Mouse (Mus musculus) gastrocnemius, postnatal 36 days (tissue): Measurements from ENCODE around the gene Wtip. TPM values are rescaled to one million over a fixed set of nuclear protein-coding genes. Genes with fewer than 3 reads are reported as not detected.
"Not testable (repeated sequence)": the region's sequence is repeated elsewhere in the genome, so short reads cannot be mapped to it uniquely, and the experiment has no call there.

Experiments
- DNase-seq, 2 experiments: peaks; one replicate each; pipeline ENCODE4 v3.0.0; 2022
- intact Hi-C: fragments of 180-260 bp; cut with DNase I; formaldehyde crosslinking; loops from one replicate; pipeline ENCODE4 v1.15.1; 2025
- long read RNA-seq, 2 experiments: library from polyadenylated mRNA; stranded (forward); transcript quantifications; one replicate each; pipeline ENCODE4 v2.0.0; 2021
- total RNA-seq, 2 experiments: library from RNA; stranded (reverse); gene quantifications; 2 replicates each; pipeline ENCODE4 v1.2.3; 2021

Wtip gene
- 1 to 10 TPM; 3.6 to 3.8 TPM for total RNA-seq
- long read RNA-seq, experiment 1, partial matches to known transcripts = 0 of 3 reads
- long read RNA-seq, experiment 1, other reads (novel, unspliced or antisense) = 1 of 3 reads
- long read RNA-seq, experiment 2, transcript Wtip-201 (8 exons, 1,962 nt) = major isoform, 9 of 9 reads
- long read RNA-seq, experiment 2, partial matches to known transcripts = 0 of 9 reads
- long read RNA-seq, experiment 2, other reads (novel, unspliced or antisense) = 0 of 9 reads

DNA sequence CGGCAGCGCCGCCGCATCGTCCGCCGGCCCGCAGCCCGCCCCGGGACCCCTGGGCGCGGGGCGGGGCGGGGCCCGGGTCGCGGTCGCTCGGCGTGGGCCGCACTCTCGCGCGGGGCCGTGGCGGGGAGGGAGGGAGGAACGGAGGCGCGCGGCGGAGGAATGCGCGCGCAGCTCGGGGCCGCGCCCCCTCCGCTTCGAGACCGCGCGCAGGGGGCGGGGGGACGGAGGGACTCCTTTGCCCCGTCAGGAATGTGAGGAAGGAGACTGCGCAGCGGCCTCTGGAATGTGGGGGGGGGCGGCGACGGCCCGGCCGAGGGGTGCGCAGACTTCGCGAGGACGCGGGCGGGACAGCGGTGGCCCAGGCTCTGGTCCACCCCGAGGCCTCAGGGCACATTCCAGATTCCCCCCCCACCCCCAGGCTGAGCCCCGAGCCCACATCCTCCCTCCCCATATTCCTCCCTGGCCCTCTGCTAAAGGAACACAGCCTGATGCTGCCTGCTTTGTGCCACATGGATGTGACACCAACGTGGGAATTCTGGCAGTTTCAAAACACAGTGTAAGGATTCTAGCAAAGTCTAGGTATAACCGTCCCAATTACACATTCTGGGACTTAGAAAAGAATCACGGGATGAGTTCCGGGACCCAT, at the start of gene Wtip:
Gene Wtip, minus strand, starts transcription at position 152 of the 646 bp plus-strand sequence.
- DNase-seq = peak; percentile 62 to 77
- intact Hi-C loops = no loop called here

DNA sequence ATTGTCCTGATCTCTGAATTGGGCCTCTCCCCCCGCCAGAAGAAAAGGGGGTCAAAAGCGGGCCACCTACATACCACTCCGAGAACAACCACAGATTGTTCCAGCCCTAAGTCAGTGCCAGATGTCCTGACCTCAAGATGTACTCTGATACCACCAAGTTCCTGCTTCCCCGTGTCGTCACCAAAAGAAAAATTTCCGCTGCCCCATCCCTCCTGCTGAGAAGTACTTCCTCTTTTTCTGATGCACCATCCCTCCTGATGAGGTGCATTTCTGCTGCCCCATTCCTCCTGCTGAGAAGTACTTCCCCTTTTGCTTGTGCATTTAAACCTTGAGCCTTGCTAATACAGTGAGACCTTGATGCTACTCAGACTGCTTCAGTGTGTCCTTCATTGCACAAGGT, 43.2 kb upstream of the Wtip start:
- DNase-seq, intact Hi-C loops: not testable (repeated sequence)

DNA sequence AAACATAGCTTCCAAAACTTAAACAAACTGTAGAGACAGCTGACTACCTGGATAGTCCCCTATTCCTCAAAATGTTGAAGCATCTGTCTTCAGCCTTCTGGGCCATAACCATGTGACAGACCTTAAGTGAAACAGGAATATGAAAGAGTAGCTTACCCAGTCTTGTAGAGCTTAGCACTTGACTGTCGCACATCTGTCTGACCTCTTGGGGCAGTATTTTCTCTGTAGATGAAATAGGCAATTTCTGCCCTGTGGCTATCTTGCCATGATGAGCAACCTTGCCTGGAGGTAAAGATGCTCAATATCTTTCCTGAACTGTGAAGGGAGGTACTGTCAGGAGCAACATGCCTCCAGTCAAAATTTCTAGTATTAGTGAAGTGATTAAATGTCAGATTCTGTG, 39.2 kb upstream of the Wtip start:
- no peak for DNase-seq
- intact Hi-C loops = no loop called here

DNA sequence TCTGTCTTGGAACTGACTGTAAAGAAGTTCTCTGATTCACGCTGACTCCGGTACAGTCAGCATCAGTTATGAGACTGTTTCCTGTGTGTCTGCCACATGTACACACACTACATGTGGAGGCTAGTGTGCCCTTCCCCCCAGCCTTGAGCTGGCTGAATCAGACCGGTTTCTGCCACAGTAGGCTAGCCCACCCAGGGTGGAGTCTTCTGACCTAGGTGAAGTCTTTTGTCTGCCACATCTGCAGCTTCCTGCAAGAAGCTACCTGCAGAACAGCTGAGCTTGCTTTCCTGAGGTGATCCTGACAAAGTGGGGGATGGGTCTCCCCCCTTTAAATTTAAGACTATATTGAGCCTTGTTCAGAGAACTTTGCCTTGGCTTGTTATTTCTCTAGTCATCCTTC, 36.4 kb upstream of the Wtip start, which contains the start of gene Uba2:
Gene Uba2, minus strand, starts transcription at position 146 of the 400 bp plus-strand sequence.
- intact Hi-C loops = no loop called here
- no peak for DNase-seq

DNA sequence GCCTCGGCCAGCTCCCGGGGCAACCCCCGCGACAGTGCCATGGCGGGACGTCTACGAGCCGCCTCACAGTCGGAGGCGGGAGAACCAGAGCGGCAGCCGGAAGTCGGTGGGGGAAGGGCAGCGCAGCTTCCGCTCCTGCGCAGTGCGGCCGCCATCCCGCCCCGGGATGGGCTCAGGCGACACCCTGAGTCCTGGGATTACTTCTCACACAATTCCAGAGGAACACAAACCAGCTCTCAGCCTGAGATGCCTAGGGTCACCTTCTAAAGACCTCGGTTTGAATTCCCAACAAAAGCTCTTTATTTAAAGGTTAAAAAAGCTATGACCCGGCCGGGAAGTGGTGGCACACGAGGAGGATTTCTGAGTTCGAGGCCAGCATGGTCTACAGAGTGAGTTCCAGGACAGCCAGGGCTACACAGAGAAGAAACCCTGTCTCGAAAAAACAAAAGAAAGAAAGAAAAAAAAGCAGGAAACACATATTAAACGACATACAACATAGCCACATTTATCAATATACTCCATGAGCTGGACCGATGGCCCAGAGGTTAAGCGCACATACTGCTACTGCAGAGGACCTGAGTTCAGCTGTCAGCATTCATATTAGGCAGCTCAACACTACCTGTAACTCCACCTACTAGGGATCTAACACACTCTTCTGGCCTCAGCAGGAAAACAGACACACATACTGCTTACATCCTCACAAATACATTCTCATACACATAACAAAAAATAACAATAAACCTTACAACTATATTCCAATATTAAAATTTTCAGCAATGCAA, 35.6 kb upstream of the Wtip start:
- intact Hi-C loops = no loop called here
- DNase-seq = peak; percentile 86 to 95

DNA sequence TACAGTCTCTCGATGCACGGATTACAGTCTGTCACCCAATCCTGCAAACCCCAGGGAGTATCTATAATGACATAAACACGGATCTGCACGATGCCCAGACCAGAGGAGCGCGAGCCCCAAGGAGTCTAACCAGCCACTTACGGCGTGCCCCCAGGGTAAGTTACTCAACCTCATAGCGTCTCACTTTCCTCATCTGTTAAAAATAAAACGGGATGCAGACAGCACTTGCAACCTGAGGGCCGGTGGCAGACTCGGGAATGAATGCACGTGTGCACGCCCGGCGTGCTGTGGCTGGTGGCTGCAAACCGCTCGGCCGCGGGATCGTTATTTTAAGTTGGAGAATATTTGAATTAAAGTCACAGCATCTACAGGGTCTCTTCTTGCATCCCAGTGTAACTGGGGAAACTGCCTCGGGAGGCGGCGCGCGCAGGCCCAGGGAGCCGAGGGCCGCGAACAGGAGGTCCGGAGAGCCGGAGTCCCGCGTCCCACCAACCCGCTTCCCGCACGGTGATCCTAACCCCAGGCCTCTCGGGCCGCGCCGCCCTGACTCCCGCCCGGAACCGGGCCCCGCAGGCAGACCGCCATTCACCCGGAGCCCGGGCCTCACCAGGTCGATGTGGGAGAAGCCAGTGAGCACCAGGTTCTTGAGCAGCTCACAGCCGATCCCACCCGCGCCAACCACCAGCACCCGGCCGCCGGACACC, 34.9 kb upstream of the Wtip start:
- intact Hi-C loops = no loop called here
- peak in 1 of 2 experiments; percentile 40 for DNase-seq

DNA sequence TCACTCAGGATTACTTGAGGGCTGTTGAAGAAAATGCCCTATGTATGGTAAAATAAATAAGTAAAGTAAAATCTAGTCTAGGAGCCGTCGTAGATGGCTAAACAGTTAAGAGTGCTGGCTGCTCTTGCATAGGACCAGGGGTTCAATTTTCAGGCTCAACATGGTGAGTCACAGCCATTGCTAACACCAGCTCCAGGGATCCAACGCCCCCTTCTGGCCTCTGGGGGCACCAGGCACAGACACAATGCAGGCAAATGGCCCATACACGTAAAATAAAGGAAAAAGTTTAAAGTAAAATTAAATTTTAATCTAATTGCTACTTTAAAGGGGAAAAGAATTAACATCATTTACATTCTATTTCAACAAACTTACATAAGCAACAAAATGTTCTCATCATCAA, 33.8 kb upstream of the Wtip start:
- no peak for DNase-seq
- intact Hi-C loops = no loop called here

DNA sequence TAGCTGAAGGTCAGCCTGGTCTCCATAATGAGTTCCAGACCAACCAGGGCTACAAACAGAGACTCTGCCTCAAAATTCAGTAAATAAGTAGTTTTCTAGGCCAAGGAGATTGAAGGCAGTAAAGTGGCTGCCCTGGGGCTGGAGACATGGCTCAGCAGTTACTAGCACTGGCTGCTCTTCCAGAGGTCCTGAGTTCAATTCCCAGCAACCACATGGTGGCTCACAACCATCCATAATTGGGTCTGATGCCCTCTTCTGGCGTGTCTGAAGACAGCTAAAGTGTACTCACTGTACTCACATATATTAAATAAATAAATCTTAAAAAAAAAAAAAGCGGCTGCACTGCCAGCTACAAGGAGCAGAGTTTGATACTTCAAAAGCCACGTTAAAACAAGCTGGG, 32.9 kb upstream of the Wtip start:
- intact Hi-C loops = no loop called here
- DNase-seq = no peak

DNA sequence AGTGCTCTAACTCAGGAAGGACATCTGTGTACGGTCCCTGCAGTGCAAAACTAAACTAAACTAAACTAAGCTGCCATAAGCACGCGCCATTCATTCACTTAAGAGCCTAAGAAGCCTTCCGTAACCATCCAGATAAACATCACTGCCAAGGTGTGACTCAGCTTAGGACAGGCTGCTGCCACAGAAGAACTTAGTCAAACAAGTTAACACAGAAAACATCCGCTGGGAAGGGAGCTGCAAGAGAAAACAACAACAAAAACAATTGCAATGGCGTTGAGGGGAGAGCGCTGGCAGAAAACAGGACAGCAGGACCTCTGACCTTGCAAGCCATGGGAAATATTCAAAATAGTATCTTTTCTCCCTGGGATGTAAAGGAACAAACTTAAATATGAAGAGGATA, 31.6 kb upstream of the Wtip start:
- intact Hi-C loops = no loop called here
- DNase-seq = no peak

DNA sequence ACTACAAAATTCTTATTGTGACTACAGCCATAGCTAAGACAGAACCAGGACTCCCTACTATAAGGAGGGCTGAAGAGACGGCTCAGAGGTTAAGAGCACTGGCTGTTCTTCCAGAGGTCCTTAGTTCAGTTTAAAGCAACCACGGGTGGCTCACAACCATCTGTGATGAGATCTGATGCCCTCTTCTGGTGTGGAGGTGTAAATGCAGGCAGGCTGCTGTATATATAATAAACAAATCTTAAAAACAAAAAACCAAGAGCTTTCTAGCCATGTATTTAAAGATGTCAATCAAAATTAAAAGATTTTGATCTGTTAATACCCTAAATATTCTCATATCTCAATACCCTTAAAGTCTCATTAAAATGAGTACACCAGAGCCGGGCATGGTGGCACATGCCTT, 26.1 kb upstream of the Wtip start:
- intact Hi-C loops = no loop called here
- no peak for DNase-seq

DNA sequence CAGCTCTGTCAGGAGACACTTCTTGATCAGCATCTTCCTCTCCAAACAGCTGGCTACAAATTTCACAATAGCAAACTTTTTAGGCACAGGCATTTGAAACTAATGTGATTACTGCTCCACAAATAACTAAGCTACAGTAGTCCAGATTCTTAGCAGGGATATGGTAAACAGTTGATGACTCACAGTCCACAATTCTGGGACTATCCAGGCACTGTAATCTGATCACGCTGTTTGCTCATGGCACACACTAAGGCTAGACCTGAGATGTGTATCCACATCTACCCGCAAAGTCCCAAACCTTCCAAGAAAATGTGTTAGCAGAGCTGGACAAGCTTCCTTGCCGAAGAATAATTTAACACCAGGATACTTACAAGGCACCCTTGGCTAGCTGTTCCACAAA, 24.9 kb upstream of the Wtip start:
- intact Hi-C loops = no loop called here
- no peak for DNase-seq

DNA sequence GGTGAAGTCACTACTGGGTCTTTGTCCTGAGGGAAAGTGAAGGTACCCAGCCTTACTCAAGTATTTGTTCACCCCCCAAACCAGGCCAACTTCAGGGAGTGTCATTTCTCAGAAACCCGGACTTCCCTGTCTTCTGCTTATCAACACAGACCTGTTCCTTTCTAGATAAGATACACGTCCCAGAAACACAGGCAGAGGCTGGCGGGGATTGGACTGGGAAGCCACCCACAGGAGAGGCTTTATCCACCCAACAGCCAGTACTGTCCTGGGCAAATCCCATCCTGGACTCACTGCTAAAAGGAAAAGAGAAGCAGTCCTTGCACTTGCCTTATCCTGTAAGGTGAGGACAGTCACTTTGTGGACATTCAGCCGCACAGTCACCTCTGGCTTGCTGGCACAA, 14.1 kb upstream of the Wtip start:
- DNase-seq = no peak
- intact Hi-C loops = no loop called here

DNA sequence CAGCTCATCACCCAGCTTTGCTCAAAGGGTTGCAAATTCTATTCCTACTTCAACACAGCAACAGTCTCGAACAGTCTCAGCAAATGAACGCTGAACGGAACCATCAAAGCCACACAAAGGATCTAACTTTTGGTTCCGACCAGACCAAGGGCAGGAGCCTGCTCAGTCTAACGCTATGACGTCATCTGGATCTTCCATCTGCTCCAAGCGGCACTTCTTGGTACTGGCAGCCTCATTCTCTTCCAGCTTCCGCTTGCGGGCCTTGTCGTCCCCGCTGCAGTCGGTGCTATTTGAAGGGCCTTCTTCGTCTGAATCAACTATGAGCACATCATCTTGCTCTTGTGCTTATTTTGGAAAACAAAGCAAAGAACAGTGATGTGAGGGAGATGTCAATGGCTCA, 8.1 kb upstream of the Wtip start:
- intact Hi-C loops = no loop called here

DNA sequence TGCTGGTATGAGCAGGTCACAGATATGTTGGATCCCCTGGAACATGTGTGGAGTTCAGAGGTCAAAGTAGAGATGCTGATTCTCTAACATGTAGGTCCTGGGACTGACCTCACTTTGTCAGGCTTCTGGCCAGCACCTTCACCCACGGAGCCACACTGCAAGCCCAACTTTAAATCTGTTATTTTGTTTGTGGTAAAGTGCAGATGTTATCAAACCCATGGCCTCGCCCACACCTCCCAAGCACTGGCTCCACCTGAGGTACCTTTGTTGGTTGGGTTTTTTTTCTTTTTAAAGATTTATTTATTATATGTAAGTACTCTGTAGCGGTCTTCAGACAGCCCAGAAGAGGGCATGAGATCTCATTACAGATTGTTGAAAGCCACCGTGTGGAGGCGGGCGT, 6.4 kb upstream of the Wtip start:
- DNase-seq = no peak
- intact Hi-C loops = no loop called here

More for the DNA sequence above, 8.1 kb upstream of the Wtip start:
- DNase-seq = no peak

DNA sequence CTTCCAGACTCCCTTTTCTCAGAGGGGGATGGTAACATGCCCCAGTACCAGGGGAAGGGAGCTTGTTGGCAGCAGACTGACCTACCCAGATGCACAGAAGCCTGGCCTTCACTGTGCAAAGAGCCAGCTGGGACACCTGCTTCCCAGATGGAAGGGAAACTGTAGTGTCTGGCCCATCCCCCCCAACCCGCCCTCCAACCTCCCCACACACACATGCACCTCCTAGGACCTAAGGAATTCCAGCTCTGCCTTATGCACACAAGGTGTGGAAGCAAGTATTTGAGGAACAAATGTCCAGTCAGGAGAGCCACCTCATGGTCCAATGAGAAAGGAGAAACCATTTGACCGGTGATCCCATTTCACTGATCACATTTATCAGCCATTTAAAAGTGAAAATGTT, 1.3 kb upstream of the Wtip start:
- DNase-seq = no peak
- intact Hi-C loops = no loop called here

DNA sequence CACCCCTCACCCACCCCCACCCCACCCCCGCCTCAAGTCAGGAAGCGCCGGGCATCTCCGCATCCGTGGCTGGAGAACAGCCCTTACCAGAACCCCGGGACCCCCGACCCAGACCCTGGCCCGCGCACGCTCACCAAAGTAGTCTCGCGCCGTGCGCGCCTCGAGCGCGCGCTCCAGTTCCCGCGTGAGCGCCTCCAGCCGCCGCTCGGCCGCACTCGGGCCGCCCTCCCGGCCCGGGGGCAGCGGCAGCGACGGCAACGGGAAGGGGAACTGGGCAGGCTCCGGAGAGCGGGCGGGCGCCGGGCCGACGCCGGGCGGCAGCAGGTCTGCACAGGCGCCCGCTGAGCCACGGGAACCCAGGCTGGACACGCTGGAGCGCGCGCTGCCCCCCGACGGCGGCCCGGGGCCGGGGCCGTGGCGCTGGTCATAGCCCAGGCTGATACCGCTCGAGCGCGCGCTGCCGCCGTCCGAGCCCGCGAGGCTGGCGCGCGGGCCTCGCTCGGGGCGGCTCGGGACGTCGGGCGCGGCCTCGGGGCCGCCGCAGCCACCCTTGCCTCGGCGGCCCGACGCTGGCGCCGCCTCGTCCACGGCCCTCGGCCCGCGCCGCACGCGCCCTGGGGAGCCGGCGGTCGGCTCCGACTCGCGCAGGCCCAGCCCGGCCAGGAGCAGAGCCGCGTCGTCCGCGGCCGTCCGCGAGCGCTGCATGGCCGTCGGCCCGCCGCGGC, 551 bp downstream of the Wtip start:
- DNase-seq = no peak

DNA sequence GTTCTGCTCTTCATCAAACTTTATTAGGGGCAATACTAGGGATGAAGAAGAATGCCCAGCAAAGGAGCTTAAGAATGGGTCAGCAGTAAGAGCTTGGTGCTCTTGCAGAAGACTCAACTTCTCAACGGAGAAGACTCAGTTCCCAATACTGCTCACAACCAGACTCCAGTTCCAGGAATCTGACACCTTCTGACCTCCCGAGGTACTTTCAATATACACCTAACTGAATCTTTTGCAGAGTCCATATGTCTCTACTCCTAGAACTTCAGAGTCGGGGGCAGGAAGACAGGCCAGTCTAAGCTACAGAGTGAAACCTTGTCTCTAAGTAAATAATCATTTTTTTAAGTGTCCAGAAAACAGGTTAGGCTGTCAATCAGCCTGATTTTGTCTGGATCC, 1.1 kb downstream of the Wtip start:
- no peak for DNase-seq
- intact Hi-C loops = no loop called here

More for the DNA sequence above, 551 bp downstream of the Wtip start:
- intact Hi-C loops = no loop called here

DNA sequence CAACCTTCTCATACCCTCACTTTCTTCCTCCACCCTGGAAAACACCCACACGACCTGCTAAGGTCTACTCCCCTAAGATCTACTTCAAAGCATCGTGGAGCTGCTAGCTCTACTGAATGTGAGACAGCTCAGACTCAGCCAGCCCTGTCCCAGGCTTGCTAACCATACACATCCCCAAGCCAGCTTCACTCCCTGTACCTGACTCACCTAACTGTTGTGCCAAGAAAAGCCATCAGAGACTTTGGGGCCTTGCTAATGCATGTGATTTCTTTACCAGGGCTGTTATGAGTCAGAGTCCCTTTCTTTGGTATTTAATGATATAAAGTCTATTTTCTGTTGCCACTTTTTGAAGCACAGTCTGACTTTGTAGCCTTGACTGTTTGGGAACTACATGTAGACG, 1.9 kb downstream of the Wtip start:
- intact Hi-C loops = no loop called here
- no peak for DNase-seq

DNA sequence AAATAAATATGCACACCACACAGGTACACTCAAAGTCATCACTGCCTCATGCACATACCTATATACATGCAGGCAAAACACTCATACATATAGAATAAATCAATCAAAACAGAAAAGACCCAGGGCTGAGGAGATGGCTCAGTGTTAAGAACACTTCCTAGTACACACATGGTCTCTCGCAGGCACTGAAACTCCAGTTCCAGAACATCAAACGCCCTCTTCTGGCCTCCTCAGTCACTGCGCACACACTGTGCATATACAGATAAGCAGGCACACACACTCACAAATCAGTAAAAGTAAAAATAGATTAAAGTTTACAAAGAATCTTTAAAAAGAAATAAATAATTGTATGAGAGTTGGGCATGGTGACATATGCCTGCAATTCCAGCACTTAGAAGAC, 6.8 kb downstream of the Wtip start:
- DNase-seq = no peak
- intact Hi-C loops = no loop called here

DNA sequence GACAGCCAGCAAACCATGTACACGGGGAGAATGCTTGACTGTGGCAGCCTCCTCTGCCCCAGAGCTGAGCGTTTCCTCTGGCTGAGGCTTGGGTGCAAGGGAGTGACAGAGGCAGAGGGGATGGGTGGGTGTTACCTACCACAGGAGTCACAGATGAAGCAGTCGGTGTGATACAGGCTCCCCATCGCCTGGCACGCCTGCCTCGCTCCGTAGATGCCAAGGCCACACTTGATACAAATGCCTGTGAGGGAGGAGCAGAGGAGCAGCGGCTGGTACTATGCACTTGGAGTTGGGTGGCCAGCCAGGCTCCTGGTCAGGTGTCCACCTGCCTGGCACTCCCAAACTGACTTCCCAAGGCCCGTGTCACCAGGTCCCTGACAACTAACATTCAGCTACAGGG, 7.7 kb downstream of the Wtip start:
- intact Hi-C loops = no loop called here
- DNase-seq = no peak
